Mouse (Mus musculus): ENCODE measurements around the gene Olfr985.

Olfr985 gene

DNA sequence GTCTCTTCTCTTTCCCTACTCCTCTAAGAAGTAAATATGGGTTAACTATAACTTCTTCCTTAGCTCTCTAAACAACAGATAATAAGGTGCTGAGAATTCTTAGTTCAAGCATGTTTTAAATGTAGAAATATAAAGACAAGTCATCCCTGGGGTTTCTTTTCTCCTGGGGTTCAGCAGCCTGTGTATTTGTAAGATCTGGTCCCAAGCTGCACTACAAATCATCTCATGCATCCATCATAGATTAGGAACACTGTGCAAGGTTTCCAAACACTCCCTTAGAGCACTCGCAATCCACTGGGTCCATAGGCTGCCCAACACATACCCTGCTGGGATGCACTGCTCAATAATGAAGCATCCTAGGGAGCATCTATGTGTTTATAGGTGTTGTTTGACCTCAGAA is at the start of gene Olfr985:
Olfr985 (minus strand) TSS at position 101 of the 400 bp plus-strand sequence.
- no peak for DNase-seq (ENCODE audit: extremely low read depth, low read depth)

DNA sequence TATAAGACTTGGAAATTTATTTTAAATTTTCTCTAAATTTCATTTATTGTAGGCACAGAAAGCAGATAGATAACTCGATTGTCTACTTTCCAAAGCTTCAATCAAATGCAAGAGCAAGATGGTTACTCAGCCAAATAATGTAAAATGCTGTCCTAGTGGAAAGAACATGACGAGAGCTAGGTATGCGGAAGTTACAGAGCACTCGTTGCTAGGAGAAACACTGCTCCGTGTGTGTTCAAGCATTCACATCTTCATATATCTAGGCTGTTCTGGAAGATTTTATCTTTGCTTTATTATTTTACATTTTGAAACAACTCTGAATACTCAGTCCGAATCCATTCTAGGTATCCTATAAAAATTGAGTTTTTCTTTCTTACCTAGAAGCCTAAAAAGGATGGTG is 47.0 kb upstream of the Olfr985 start:
- DNase-seq (ENCODE audit: extremely low read depth, low read depth) = no peak

DNA sequence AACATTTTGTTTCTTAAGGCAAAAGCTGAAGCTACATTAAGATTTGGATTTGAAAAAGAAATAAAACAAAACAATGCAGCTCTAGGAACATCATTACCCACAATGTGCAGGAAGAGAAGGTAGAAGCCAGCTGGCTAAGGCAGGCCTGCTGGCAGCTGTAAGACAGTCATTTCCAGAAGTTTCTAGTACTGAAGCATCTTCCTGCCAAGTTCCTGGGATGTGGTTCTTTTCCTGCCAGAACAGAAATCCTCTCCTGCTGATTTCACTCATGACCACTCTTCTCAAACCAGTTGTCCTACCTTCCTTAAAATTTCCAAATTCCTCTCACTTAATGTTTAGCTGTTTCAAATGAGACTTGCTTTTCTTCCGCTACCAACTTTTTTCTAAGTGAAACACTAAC is 36.5 kb upstream of the Olfr985 start:
- no peak for DNase-seq (ENCODE audit: extremely low read depth, low read depth)

- DNase-seq (ENCODE audit: extremely low read depth, low read depth) = no peak
These were observed 25.2 kb upstream of the Olfr985 start for GRCm38 (mm10) chr9:40155118-40155644.

GRCm38 (mm10) chr9:40141544-40141943 is 11.6 kb upstream of the Olfr985 start:
- no peak for DNase-seq (ENCODE audit: extremely low read depth, low read depth)

GRCm38 (mm10) chr9:40139484-40139883 is 9.5 kb upstream of the Olfr985 start:
- no peak for DNase-seq (ENCODE audit: extremely low read depth, low read depth)

DNA sequence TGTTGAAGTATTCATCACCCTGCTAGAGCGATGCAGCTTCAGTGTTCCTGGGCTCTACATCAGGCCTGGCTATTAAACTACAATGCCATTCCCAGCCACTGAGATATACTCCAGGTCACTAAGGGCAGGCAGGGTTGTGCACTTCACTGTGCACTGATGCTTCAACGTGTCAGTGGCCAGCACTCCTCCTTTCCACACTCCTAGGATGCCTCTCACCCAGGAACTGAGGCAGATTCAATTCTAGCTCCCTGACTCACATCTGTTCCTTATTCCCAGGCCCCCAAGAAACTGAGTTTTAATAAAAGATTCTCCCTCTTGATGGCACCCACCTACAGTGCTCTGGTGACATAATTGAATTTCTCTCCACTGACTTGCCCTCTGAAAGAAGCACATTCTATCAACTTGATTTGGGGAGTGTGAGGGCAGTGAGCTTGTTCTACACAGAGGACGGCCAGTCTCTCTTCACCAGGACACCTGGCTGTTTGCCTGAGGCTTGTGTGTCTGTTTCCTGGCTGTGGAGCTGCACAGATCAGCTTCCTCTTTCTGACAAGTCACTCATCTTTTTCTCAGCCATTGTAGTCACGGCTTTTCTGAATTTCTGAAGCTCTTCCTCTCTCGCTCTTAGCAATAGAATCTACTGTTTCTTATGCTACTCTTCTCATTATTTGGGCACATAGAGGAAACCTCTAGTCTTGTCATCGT is 7.2 kb upstream of the Olfr985 start:
- no peak for DNase-seq (ENCODE audit: extremely low read depth, low read depth)

DNA sequence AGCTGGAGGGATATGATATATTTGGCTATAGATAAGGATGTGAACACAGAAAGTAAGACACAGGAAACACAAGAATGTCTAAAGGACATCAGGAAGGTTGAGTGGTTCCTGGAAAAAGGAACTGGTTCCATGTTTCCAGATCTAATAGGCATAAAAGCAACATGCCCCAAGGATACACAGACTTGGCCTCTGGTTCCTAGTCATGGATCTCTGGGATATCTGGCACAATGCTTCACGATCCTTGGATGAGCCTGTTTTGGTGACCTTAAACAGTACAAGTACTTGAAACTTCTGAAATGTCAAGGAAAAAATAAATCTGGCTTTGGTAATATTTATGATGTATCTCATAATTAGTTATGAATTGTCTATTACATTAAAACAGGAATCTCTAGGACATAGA is 572 bp upstream of the Olfr985 start:
- no peak for DNase-seq (ENCODE audit: extremely low read depth, low read depth)

DNA sequence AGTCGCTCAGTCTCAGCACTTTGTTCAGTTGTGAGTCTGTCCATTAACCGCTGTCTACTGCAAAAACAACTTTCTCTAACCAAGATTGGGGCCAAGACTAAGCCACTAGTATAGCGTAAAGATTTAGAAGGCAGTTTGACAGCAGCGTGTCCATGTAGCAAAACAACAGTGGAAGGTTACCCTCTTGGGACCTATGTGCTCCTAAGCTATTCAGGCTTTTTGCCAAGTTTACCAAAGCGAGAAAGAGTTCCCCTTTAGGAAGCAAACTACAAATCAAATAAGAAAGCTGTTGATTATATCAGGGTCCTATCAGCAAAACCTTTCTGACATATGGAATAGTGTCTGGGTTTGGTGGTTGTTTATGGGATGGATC is 12.7 kb downstream of the Olfr985 start:
- DNase-seq (ENCODE audit: extremely low read depth, low read depth) = no peak

GRCm38 (mm10) chr9:40116645-40117286 is 13.2 kb downstream of the Olfr985 start:
- no peak for DNase-seq (ENCODE audit: extremely low read depth, low read depth)

DNA sequence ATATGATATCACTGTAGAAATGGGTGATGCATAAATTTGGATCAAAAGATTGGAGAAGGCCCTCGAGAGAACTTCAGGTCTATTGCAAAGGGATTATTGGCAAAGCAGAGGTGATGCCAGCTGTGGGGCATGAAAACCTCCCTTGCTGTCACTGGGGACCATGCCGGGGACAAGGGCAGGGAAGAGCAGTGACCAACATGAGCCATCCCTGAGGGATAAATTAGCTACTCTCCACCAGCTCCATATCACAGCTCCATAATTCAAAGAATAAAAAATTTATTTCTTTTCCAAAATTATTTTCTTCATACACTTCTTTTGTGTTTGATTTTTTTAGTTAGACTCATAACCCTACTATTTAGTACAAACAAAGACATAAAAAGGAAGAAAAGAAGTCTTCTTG is 15.9 kb downstream of the Olfr985 start, which contains the start of gene Olfr984:
Olfr984 (minus strand) TSS at position 101 of the 400 bp plus-strand sequence.
- no peak for DNase-seq (ENCODE audit: extremely low read depth, low read depth)

- no peak for DNase-seq (ENCODE audit: extremely low read depth, low read depth)
These were observed 35.2 kb downstream of the Olfr985 start for GRCm38 (mm10) chr9:40094769-40095168.

DNA sequence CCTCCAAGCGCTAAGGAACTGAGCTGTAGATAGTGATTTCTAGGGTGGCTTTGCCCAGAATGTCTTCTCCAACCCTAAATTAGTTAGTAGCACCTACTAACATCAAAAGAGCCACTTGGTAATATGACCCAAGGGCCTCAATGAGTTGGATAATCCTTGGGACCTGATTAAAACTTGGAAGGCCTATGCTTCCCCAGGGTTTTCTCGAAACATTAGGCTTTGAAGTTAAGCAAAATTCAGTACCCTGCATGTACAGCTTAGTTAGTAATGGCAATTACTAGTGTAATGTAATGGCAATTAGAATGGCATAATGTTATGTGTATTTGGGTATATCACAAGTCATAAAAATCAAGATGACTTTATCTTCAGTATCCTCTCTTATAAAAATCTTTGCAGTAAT is 36.5 kb downstream of the Olfr985 start, which contains the start of gene Olfr983:
Olfr983 (minus strand) TSS at position 101 of the 400 bp plus-strand sequence.
- DNase-seq (ENCODE audit: extremely low read depth, low read depth) = no peak

Data from MEL-GATA-1-ER (cell line).